Mouse (Mus musculus) embryo, embryonic 11 days (tissue): ENCODE results near the gene Aff3.

Experiments
- DNase-seq: peaks from one replicate; pipeline ENCODE4 v3.0.0-alpha.2; 2015

Gene Aff3

GRCm38 (mm10) chr1:38130715-38131483, 533.9 kb downstream of the Aff3 start:
- DNase-seq = peak; percentile 41

DNA sequence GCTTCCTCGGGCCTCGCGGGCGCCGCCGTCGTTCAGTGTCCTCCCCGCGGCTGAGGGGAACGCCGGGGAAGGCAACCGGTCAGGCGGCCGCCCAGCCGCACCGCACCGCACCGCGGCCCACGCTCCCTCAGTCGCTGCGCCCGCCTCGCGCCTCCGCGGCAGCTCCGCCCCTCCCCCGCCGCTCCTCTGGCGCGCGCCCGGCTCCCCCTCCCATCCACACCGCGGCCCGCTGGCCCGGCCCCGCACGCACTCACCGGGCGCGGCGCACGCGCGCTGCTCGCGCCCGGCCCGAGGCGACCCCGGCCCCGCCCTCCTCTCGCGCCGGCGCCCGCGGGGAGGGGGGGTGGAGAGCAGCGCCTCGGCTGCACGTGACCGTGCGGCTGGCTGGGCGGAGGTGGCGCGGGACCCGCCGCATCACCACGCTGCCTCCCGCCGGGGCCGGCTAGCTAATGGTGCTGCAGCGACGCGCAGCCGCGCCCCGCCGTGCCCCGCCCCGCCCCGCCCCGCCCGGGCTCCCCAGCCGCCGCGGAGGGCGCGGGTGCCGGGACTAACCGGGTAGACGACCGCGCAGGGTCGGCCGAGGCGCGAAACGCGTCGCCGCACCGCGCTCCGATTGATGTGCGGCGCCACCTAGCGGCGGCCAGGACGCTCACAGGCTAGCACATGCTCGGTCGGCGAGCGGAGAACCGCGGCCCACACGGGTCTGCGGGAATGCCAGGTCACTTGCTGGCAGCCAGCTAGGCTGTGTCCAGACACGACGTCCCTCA, 535.1 kb downstream of the Aff3 start, which contains the start of gene Rev1:
Gene Rev1, minus strand, starts transcription at position 301 of the 767 bp plus-strand sequence.
- peak; percentile 96 for DNase-seq

- DNase-seq = peak; percentile 76
These were observed 535.8 kb downstream of the Aff3 start for GRCm38 (mm10) chr1:38128919-38129436.
